Mouse (Mus musculus): ENCODE measurements at regions not wholly inside any gene's neighbourhood (a gene's known extent, or its start where the extent isn't known, plus 50 kb on each side); places are given as distances from the start of the nearest gene placed in this dataset.

- no peak for TF ChIP-seq POLR2AphosphoS2 (IDR thresholded peaks at IDR 0.05; ENCODE audit: low read length)
- TF ChIP-seq CTCF (IDR thresholded peaks at IDR 0.05 in 2 of 3, conservative IDR thresholded peaks at IDR 0.05 in 1 of 3; ENCODE audit: control insufficient read depth in 1 of 3, insufficient read depth in 1 of 3, low read depth in 2 of 3, low read length in 3 of 3, poor library complexity in 1 of 3, severe bottlenecking in 1 of 3) = no peak
- no peak for TF ChIP-seq HCFC1 (IDR thresholded peaks at IDR 0.05; ENCODE audit: low read depth, low read length)
- TF ChIP-seq TCF12 (IDR thresholded peaks at IDR 0.05; ENCODE audit: low read depth, low read length) = no peak
- TF ChIP-seq EP300 (IDR thresholded peaks at IDR 0.05; ENCODE audit: low read depth in 1 of 2, low read length in 2 of 2) = no peak
- TF ChIP-seq MEF2A (IDR thresholded peaks at IDR 0.05; ENCODE audit: extremely low read depth, insufficient replicate concordance, low read depth, low read length, poor library complexity, severe bottlenecking) = no peak
Observed at GRCm38 (mm10) chr15:93846797-93847196, 251.1 kb upstream of the Prickle1 start.
